Mouse (Mus musculus) lung, adult 18-20 months (tissue): ENCODE results near the gene Morn4.
"Not testable (repeated sequence)": the region's sequence is repeated elsewhere in the genome, so short reads cannot be mapped to it uniquely, and the experiment has no call there.

Experiments
- DNase-seq, 2 experiments: peaks; one replicate each; pipeline ENCODE4 v3.0.0; 2022; ENCODE audit warnings: mixed read lengths in 2 of 2

Gene Morn4

DNA sequence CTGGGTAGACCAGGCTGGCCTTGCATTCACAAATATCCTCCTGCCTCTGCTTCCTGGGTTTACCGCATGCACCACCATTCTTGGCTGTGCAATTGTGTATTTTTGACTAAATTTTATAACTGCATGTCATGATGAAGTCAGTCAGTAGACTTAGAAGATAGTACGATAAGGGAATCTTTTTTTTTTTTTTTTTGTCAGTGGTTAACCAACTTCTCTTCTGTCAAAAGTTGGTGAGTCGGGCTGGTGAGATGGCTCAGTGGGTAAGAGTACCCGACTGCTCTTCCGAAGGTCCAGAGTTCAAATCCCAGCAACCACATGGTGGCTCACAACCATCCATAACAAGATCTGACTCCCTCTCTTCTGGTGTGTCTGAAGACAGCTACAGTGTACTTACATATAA lies 4.5 kb downstream of the Morn4 start:
- not testable (repeated sequence) for DNase-seq

DNA sequence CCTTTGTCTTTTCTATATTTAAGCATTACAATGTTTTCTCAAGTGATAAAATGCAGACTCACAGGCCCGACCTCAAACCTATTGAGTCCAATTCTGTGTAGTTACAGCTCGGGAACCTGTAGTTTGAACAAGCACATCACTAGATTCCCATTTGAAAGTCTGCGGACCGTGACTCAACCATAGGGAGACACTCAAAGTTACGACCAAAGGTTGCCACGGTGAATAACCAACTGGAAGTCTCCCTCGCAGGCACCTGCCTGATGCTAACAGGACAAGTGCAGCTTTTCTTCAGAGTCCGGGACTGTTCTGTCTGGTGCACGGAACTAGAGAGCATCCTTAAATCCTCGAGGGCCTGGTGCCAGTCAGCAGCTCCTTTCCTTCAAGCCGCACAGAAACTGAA lies 5.7 kb downstream of the Morn4 start:
- no peak for DNase-seq

GRCm38 (mm10) chr19:42079950-42080349 lies 6.2 kb downstream of the Morn4 start:
- DNase-seq, result no peak

- DNase-seq, result no peak
These were observed 7.2 kb downstream of the Morn4 start for GRCm38 (mm10) chr19:42079006-42079405.

- no peak for DNase-seq
These were observed 7.6 kb downstream of the Morn4 start for GRCm38 (mm10) chr19:42078566-42078965.

DNA sequence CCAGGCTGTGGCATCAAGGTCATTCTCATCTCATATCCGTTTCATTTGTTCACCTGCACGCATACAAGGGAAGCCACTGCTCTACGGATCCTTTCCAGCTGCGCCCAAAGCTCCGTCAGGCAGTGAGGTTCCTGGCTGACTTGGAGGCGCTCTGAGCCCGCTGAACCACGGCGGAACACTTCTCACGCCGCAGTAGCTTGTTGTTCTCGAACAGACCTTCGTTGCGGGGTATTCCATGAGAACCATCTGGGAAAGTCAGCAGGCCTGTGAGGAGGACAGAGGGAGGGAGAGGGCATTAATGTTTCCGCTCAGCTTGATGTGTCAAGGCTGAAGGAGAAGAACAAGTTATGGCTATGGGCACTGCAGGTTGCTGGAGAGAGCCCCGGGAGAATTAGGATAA lies 10.2 kb downstream of the Morn4 start:
- DNase-seq, result no peak

- DNase-seq, result no peak
These were observed 11.1 kb downstream of the Morn4 start for GRCm38 (mm10) chr19:42075051-42075450.

- DNase-seq, result no peak
These were observed 13.4 kb downstream of the Morn4 start for GRCm38 (mm10) chr19:42072802-42073201.

DNA sequence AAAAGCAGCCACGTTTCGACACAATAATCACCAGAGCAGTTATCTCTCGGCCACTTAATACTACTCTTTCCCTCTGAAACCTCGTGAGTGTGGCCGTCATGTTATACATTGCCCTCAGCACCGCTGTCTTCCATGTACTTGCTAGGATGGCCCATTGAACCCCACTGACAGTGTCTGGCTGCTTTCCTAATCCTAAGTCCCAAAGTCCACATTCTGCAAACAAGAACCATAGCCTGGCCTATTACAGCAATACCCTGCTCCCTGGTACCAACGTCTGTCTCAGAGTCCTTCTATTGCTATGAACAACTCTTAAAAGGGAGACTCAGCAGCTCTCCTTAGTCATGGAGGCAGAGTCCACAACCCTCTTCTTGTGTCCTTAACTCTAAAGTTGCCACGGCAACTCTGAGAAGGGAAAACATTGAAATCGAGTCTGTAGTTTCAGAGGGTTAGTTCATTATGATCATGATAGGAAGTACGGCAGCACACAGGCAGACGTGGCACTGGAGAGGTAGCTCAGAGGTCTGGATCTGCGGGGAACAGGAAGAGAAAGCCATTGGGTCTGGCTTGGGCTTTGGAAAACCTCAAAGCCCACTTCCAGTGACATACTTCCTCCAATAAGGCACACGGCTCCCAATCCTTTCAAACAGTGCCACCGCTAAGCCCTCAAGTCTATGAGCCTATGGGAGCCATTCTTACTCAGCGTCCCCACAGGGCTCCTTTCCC lies 14.1 kb downstream of the Morn4 start:
- no peak for DNase-seq

GRCm38 (mm10) chr19:42071221-42071620 lies 14.9 kb downstream of the Morn4 start:
- no peak for DNase-seq

DNA sequence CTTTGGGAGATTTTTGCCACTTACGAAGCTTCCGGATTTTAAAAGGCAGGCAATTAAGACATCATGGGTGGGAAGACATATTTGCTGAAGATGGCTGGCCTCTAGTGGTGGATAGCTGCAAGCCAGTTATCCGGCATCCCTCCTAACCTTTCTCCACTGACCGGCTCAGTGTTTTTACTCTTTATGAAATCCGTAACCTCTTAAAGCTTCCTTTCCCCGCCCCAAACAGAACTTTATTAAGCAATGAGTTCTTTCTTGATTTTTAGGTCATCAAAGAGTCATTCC lies 17.0 kb downstream of the Morn4 start:
- peak; percentile 20 to 43 for DNase-seq

GRCm38 (mm10) chr19:42068441-42069240 lies 17.5 kb downstream of the Morn4 start:
- peak; percentile 62 to 72 for DNase-seq

DNA sequence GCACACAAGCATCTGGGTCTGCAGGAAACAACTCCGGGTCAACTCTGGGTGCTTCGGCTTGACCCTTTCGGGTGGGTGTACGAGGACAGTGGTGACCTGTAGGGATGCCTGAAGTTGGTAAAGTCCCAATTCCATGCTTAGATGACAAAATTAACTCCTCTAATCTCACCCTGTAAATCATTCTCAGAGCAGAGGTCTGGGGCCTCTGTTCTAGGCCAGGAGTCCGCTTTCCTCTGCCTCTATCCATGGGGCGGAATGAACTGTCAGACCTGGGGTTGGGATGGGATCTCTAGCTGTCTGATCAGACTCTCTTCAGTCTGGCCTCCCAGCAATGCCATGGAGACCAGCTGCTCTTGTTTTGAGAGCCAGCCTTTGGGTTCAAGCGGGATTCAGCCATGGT lies 24.7 kb downstream of the Morn4 start:
- DNase-seq, result no peak

DNA sequence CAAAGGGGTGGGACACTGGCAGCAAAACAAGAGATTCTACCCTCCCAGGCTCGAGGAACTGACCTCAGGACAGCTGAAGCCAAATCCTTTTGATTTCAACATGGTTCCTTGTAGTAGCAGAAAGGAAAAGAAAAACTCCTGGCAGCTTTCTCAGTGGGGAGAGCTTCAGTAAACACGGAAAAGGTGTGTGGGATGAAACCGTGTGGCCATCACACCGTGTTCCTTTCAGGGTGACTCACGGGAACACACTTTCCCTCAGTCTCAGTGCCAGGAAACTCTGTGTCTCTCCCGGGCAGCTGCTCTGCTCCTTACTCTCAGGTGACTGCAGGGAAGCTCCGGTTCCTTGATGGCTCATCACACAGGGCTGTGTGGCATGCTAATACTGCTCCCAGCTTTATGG lies 27.7 kb downstream of the Morn4 start:
- peak in 1 of 2 experiments; percentile 33 for DNase-seq

- DNase-seq, result no peak
These were observed 29.3 kb downstream of the Morn4 start for GRCm38 (mm10) chr19:42056719-42057409.

DNA sequence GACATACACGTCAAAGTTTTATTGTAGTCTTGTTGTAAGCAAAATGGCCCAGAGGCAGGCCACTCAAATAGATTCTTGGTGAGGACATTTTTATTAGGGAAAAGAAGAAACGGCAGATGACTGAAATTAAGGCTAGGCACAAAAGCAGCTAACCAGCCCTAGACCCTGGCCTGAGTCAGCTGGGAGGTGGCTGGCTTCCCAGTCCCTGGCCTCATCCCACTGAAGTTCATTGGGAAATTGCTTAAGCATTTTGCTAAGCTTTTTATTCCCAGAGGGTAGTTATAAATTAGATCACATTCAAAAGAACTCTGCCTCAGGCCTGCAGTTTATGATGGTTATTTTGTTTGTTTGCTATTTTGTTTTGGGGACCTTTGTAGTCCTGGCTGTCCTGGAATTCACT lies 30.3 kb downstream of the Morn4 start:
- no peak for DNase-seq

DNA sequence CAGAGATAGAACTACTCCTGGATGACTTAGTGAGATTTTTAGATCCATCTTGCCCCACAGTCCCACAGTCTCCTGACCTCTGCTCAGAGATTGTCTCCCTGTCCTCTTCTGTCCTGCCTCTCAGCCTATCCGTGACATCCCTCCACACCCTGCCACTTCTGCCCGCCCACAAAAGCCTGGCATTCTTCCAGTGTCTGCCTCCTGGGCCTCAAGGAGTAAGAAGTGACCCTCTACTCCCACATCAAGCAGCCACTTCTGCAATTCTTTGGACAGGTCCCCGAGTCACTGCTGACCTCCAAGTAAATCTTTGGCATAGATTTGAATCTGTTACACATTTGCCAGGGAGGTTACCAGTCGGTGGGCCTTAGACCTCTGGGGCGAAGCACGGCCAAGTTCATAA lies 31.9 kb downstream of the Morn4 start:
- DNase-seq, result peak; percentile 42 to 60

DNA sequence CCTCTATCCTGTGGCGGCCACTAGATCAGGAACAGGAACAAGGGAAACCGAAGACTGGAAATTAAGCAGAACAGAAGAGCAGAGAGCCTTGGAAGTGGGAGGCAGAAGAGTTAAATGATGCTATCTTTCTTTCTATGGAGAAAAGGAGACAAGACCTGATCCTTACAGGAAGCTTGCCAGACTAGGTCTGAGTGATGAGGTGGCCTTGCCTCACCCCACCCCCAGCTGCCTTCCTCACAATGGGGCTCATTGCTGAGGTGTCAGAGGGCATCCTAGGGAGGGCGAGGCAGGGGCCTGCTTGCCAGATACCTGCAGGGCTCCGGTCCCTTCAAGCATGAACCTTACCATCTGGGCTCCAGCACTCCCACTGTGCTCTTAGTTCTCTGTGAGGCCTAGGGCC lies 34.2 kb downstream of the Morn4 start, which contains the start of gene 4933411K16Rik:
4933411K16Rik (plus strand) TSS at position 301 of the 400 bp plus-strand sequence.
- DNase-seq, result no peak

- no peak for DNase-seq
These were observed 34.8 kb downstream of the Morn4 start for GRCm38 (mm10) chr19:42051351-42051750.

GRCm38 (mm10) chr19:42050251-42050650 lies 35.9 kb downstream of the Morn4 start:
- DNase-seq, result no peak

- peak; percentile 89 to 91 for DNase-seq
These were observed 40.7 kb downstream of the Morn4 start, which contains the start of gene Hoga1 for GRCm38 (mm10) chr19:42045269-42046102. Hoga1 (plus strand) TSS chr19:42045610.

- DNase-seq, result no peak
These were observed 42.2 kb downstream of the Morn4 start for GRCm38 (mm10) chr19:42043988-42044387.

DNA sequence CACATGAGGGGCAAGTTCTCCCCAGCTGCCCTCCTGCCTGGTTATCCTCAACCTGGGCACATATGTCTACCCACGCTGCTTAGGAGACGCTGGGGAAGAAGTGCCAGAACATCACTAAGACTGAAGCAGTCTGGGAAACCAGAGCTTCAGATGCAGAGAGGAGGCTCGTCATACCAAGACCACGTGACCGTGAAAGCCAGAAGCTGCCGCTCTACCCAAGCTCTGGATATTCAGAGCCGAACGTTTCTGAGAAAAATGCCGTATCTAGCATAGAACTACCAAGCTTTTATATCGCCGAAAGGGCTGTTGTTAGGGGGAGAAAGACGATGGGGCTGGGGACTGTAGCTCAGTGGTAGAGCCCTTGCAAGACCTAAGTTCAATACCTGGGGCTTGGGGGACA lies 47.8 kb downstream of the Morn4 start:
- DNase-seq, result no peak
